Comparison of ENCODE assay signal across 18 mouse cellular contexts in genomic region chr9:118895101-118895500, GRCm38 (mm10). TPM values are rescaled to one million over a fixed set of nuclear protein-coding genes. Genes with fewer than 3 reads are reported as not detected.
DNase-seq lines count a peak whose midpoint lies in the region; ATAC-seq and TF ChIP-seq lines count a peak whose summit lies in the region.
"Had no signal": no experiment of that assay in that cellular context is flagged by ENCODE, and none has a peak within 500 bp of the region (broad histone marks: within the 10 kb centered on the region; RNA-seq: fewer than 3 reads in every experiment).

No protein-coding gene starts in this region.

- H3K9ac ChIP-seq in embryonic facial prominence, embryonic 11.5 days (replicated peaks; ENCODE audit: low read length), result no peak overlapping the region
- no peak overlapping the region for H3K9ac ChIP-seq in midbrain, postnatal 0 days (replicated peaks; ENCODE audit: low read length, poor library complexity, severe bottlenecking)
- no peak overlapping the region for H3K9ac ChIP-seq in midbrain, embryonic 13.5 days (replicated peaks)
- H3K9ac ChIP-seq: heart, embryonic 15.5 days; limb, embryonic 13.5 days; liver, postnatal 0 days had no signal

- H3K27ac ChIP-seq in embryonic facial prominence, embryonic 11.5 days (replicated peaks; ENCODE audit: low read depth, low read length), result no peak overlapping the region
- H3K27ac ChIP-seq in embryonic facial prominence, embryonic 10.5 days (replicated peaks), result no peak overlapping the region
- no peak overlapping the region for H3K27ac ChIP-seq in layer of hippocampus, adult 2 months
- H3K27ac ChIP-seq in midbrain, postnatal 0 days (ENCODE audit: low read depth, low read length), result no peak overlapping the region
- no peak overlapping the region for H3K27ac ChIP-seq in midbrain, embryonic 13.5 days
- H3K27ac ChIP-seq: heart, embryonic 15.5 days; limb, embryonic 13.5 days had no signal

- H3K4me2 ChIP-seq in embryonic facial prominence, embryonic 11.5 days (ENCODE audit: low read depth, low read length), result no peak overlapping the region
- no peak overlapping the region for H3K4me2 ChIP-seq in midbrain, postnatal 0 days (ENCODE audit: low read depth, low read length, poor library complexity, severe bottlenecking)
- no peak overlapping the region for H3K4me2 ChIP-seq in midbrain, embryonic 13.5 days (replicated peaks)
- H3K4me2 ChIP-seq: heart, embryonic 15.5 days; limb, embryonic 13.5 days had no signal

- peak; percentile 48 for TF ChIP-seq CTCF in layer of hippocampus, adult 2 months (conservative IDR thresholded peaks at IDR 0.05)
- TF ChIP-seq CTCF in midbrain, postnatal 0 days (IDR thresholded peaks at IDR 0.05), result peak; percentile 70

- no peaks in the 10 kb centered on the region for H3K9me3 ChIP-seq in embryonic facial prominence, embryonic 11.5 days (replicated peaks; ENCODE audit: control insufficient read depth, low read length)
- no peaks in the 10 kb centered on the region for H3K9me3 ChIP-seq in embryonic facial prominence, embryonic 10.5 days
- H3K9me3 ChIP-seq in midbrain, postnatal 0 days (ENCODE audit: low read length), result no peaks in the 10 kb centered on the region
- no peaks in the 10 kb centered on the region for H3K9me3 ChIP-seq in midbrain, embryonic 13.5 days
- H3K9me3 ChIP-seq: heart, embryonic 15.5 days; limb, embryonic 13.5 days had no signal

- no peak overlapping the region for H3K4me3 ChIP-seq in embryonic facial prominence, embryonic 11.5 days (ENCODE audit: low read depth, low read length)
- no peak overlapping the region for H3K4me3 ChIP-seq in embryonic facial prominence, embryonic 10.5 days
- no peak overlapping the region for H3K4me3 ChIP-seq in layer of hippocampus, adult 2 months
- H3K4me3 ChIP-seq in midbrain, postnatal 0 days (ENCODE audit: low read depth, low read length), result no peak overlapping the region
- no peak overlapping the region for H3K4me3 ChIP-seq in midbrain, embryonic 13.5 days (replicated peaks)
- H3K4me3 ChIP-seq: heart, embryonic 15.5 days; limb, embryonic 13.5 days had no signal

- H3K27me3 ChIP-seq in embryonic facial prominence, embryonic 11.5 days (ENCODE audit: control insufficient read depth, insufficient read depth, low read length), result no peaks in the 10 kb centered on the region
- no peaks in the 10 kb centered on the region for H3K27me3 ChIP-seq in embryonic facial prominence, embryonic 10.5 days (replicated peaks; ENCODE audit: low read depth, poor library complexity, severe bottlenecking)
- H3K27me3 ChIP-seq in midbrain, postnatal 0 days (ENCODE audit: insufficient read depth, low read length), result no peaks in the 10 kb centered on the region
- H3K27me3 ChIP-seq in midbrain, embryonic 13.5 days, result no peaks in the 10 kb centered on the region
- H3K27me3 ChIP-seq: heart, embryonic 15.5 days; limb, embryonic 13.5 days had no signal

- WGBS in embryonic facial prominence, embryonic 11.5 days, result 76% methylated on average over 2 of the region's 2 CpGs
- WGBS in embryonic facial prominence, embryonic 10.5 days, result 83% methylated on average over 2 of the region's 2 CpGs
- 68% methylated on average over 2 of the region's 2 CpGs for WGBS in midbrain, postnatal 0 days
- WGBS in midbrain, embryonic 13.5 days, result 79% methylated on average over 2 of the region's 2 CpGs

- peaks cover 7% of the 10 kb centered on the region; the same call in 1 of the 2 replicates for H3K4me1 ChIP-seq in embryonic facial prominence, embryonic 11.5 days (ENCODE audit: control insufficient read depth, insufficient read depth, low read length)
- peaks cover 25% of the 10 kb centered on the region for H3K4me1 ChIP-seq in embryonic facial prominence, embryonic 10.5 days
- H3K4me1 ChIP-seq in midbrain, postnatal 0 days (ENCODE audit: insufficient read depth, low read length), result no peaks in the 10 kb centered on the region
- H3K4me1 ChIP-seq in midbrain, embryonic 13.5 days (replicated peaks), result 0 out of 2 replicates have a peak, but pooled peaks cover 4% of the 10 kb centered on the region

- no peaks in the 10 kb centered on the region for H3K36me3 ChIP-seq in embryonic facial prominence, embryonic 11.5 days (replicated peaks; ENCODE audit: control insufficient read depth, insufficient read depth, low read depth, low read length)
- peaks cover 37% of the 10 kb centered on the region for H3K36me3 ChIP-seq in embryonic facial prominence, embryonic 10.5 days (replicated peaks)
- no peaks in the 10 kb centered on the region for H3K36me3 ChIP-seq in midbrain, postnatal 0 days (ENCODE audit: insufficient read depth, low read length)
- no peaks in the 10 kb centered on the region for H3K36me3 ChIP-seq in midbrain, embryonic 13.5 days
- H3K36me3 ChIP-seq: heart, embryonic 15.5 days had no signal

- ATAC-seq in embryonic facial prominence, embryonic 11.5 days (replicated peaks; ENCODE audit: insufficient number of reproducible peaks, low FRiP score, low TSS enrichment, low read depth), result no peak
- ATAC-seq in midbrain, postnatal 0 days (ENCODE audit: low FRiP score), result no peak
- ATAC-seq in midbrain, embryonic 13.5 days, result no peak
- ATAC-seq: activated CD4-positive, CD25-positive, alpha-beta regulatory T cell, adult 4 months; forebrain, embryonic 16.5 days; liver, postnatal 0 days; midbrain, embryonic 16.5 days had no signal

- DNase-seq in embryonic facial prominence, embryonic 11.5 days (ENCODE audit: low spot score), result peak; percentile 52
- DNase-seq in embryonic facial prominence, embryonic 10.5 days (ENCODE audit: low spot score), result no peak
- no peak for DNase-seq in layer of hippocampus, adult 2 months (ENCODE audit: low spot score in 2 of 2)
- DNase-seq in layer of hippocampus, adult 9-10 months (ENCODE audit: low spot score), result no peak
- DNase-seq in midbrain, postnatal 0 days (ENCODE audit: low spot score), result peak; percentile 69
- DNase-seq in spleen, postnatal 14 days (ENCODE audit: low spot score in 2 of 2), result no peak
- DNase-seq: adrenal gland, postnatal 14 days; cerebellum, adult 8-10 months; heart, adult 11 months; liver, postnatal 0 days; right cerebral cortex, postnatal 25 days; thymus, postnatal 14 days had no signal

RNA-seq across cellular contexts. Expression of gene Ctdspl, which starts 31.2 kb away (rescaled TPM):
- polyA plus RNA-seq in embryonic facial prominence, embryonic 11.5 days (2014; fragmentation: Nextera tagmentation; extraction: Ambion mirVana), result 10.0 and 12.8 TPM in 2 replicates
- 10.1 and 11.0 TPM in 2 replicates for polyA plus RNA-seq in embryonic facial prominence, embryonic 10.5 days (2016; fragmentation: Nextera tagmentation; extraction: Ambion mirVana)
- total RNA-seq in layer of hippocampus, adult 2 months (2021), result 10 to 100 TPM; 23.9 to 28.0 TPM
- total RNA-seq in midbrain, postnatal 0 days (2014; rRNA removed), result 9.5 and 11.9 TPM in 2 replicates
- polyA plus RNA-seq in midbrain, postnatal 0 days (2015; fragmentation: Nextera tagmentation; extraction: Ambion mirVana), result 5.2 and 7.1 TPM in 2 replicates
- 5.2 and 6.2 TPM in 2 replicates for polyA plus RNA-seq in midbrain, embryonic 13.5 days (2015; fragmentation: Nextera tagmentation; extraction: Ambion mirVana)

Comparison
In these comparisons a context has a peak if more than half of its experiments do, and no peak if none do; other contexts are left out.
1. DNase-seq: peak in embryonic facial prominence, embryonic 11.5 days (single experiment) and midbrain, postnatal 0 days (single experiment); none in embryonic facial prominence, embryonic 10.5 days (single experiment), layer of hippocampus, adult 2 months (0 of 2), layer of hippocampus, adult 9-10 months (single experiment) and spleen, postnatal 14 days (0 of 2).